In genomic region chr13:107641926-107642657, GRCm38 (mm10) we compare ENCODE assay signal across 8 mouse cellular contexts.
A peak's percentile ranks its signal among the peaks of the same experiment; 100 is the strongest.
DNase-seq lines count a peak whose midpoint lies in the region; ATAC-seq and TF ChIP-seq lines count a peak whose summit lies in the region.

No protein-coding gene starts in this region.

- no peaks in the 10 kb centered on the region for H3K36me3 ChIP-seq in lung, embryonic 16.5 days (ENCODE audit: control insufficient read depth, insufficient read depth, low read length)
- H3K36me3 ChIP-seq in hindbrain, embryonic 13.5 days = no peaks in the 10 kb centered on the region
- H3K36me3 ChIP-seq in neural tube, embryonic 14.5 days (ENCODE audit: control insufficient read depth, insufficient read depth, low read length) = no peaks in the 10 kb centered on the region

- H3K9ac ChIP-seq in lung, embryonic 16.5 days (ENCODE audit: low read length) = 0 out of 2 replicates have a peak overlapping the region, but pooled peaks have one; percentile 7
- no peak overlapping the region for H3K9ac ChIP-seq in hindbrain, embryonic 13.5 days
- H3K9ac ChIP-seq in neural tube, embryonic 14.5 days (replicated peaks; ENCODE audit: low read depth, low read length) = no peak overlapping the region

- DNase-seq in lung, adult 2 months = no peak
- peak; percentile 28 to 39 for DNase-seq in cerebellum, postnatal 36 days
- DNase-seq in left cerebral cortex, adult 8-10 months (ENCODE audit: low spot score in 2 of 2) = peak; percentile 36 to 79
- DNase-seq in B cell, adult 2 months = no peak
- DNase-seq in urinary bladder, postnatal 25 days (ENCODE audit: low spot score) = no peak

- H3K27ac ChIP-seq in lung, embryonic 16.5 days (ENCODE audit: low read length) = peak overlapping the region; percentile 47; the same call in 1 of the 2 replicates
- H3K27ac ChIP-seq in hindbrain, embryonic 13.5 days = peak overlapping the region; percentile 45
- H3K27ac ChIP-seq in neural tube, embryonic 14.5 days (ENCODE audit: low read depth, low read length) = peak overlapping the region; percentile 49; the same call in 1 of the 2 replicates

- no peak for TF ChIP-seq POLR2A in lung, adult 2 months (IDR thresholded peaks at IDR 0.05; ENCODE audit: borderline replicate concordance, extremely low read depth, low read depth, low read length)

- WGBS in lung, embryonic 16.5 days = 41% methylated on average over 14 of the region's 14 CpGs
- 60% methylated on average over 14 of the region's 14 CpGs for WGBS in lung, adult 2 months
- 30% methylated on average over 14 of the region's 14 CpGs for WGBS in hindbrain, embryonic 13.5 days
- WGBS in neural tube, embryonic 14.5 days = 27% methylated on average over 14 of the region's 14 CpGs

- ATAC-seq in lung, embryonic 16.5 days (ENCODE audit: low read depth) = peak; percentile 73
- ATAC-seq in hindbrain, embryonic 13.5 days (ENCODE audit: low FRiP score) = peak; percentile 77
- ATAC-seq in neural tube, embryonic 14.5 days (ENCODE audit: low read depth) = peak; percentile 76

- peaks cover 9% of the 10 kb centered on the region for H3K4me1 ChIP-seq in lung, embryonic 16.5 days (replicated peaks; ENCODE audit: control insufficient read depth, insufficient read depth, low read length)
- H3K4me1 ChIP-seq in lung, adult 2 months (ENCODE audit: control insufficient read depth, insufficient read depth, low read length) = no peaks in the 10 kb centered on the region
- peaks cover 27% of the 10 kb centered on the region for H3K4me1 ChIP-seq in hindbrain, embryonic 13.5 days (replicated peaks)
- H3K4me1 ChIP-seq in neural tube, embryonic 14.5 days (ENCODE audit: control insufficient read depth, insufficient read depth, low read length) = peaks cover 4% of the 10 kb centered on the region; the same call in 1 of the 2 replicates

- TF ChIP-seq CTCF in lung, adult 2 months (IDR thresholded peaks at IDR 0.05; ENCODE audit: insufficient read depth, low read length) = no peak

- H3K27me3 ChIP-seq in lung, embryonic 16.5 days (ENCODE audit: control insufficient read depth, insufficient read depth, low read depth, low read length) = peaks cover 9% of the 10 kb centered on the region
- 0 out of 2 replicates have a peak, but pooled peaks cover 10% of the 10 kb centered on the region for H3K27me3 ChIP-seq in hindbrain, embryonic 13.5 days
- no peaks in the 10 kb centered on the region; the same call in 1 of the 2 replicates for H3K27me3 ChIP-seq in neural tube, embryonic 14.5 days (ENCODE audit: control insufficient read depth, insufficient read depth, low read length)

- no peaks in the 10 kb centered on the region for H3K9me3 ChIP-seq in lung, embryonic 16.5 days (ENCODE audit: control insufficient read depth, low read length)
- no peaks in the 10 kb centered on the region for H3K9me3 ChIP-seq in hindbrain, embryonic 13.5 days
- no peaks in the 10 kb centered on the region for H3K9me3 ChIP-seq in neural tube, embryonic 14.5 days (ENCODE audit: control insufficient read depth, low read length)

- H3K4me3 ChIP-seq in lung, embryonic 16.5 days (ENCODE audit: low read length) = no peak overlapping the region
- no peak overlapping the region for H3K4me3 ChIP-seq in lung, adult 2 months (replicated peaks; ENCODE audit: extremely low read depth, low read depth, low read length)
- H3K4me3 ChIP-seq in hindbrain, embryonic 13.5 days = no peak overlapping the region
- no peak overlapping the region for H3K4me3 ChIP-seq in neural tube, embryonic 14.5 days (ENCODE audit: low read depth, low read length)

- H3K4me2 ChIP-seq in lung, embryonic 16.5 days (ENCODE audit: low read depth, low read length) = peak overlapping the region; percentile 28; the same call in 1 of the 2 replicates
- H3K4me2 ChIP-seq in hindbrain, embryonic 13.5 days = no peak overlapping the region
- no peak overlapping the region for H3K4me2 ChIP-seq in neural tube, embryonic 14.5 days (ENCODE audit: low read depth, low read length)

Comparison
In these comparisons a context has a peak if more than half of its experiments do, and no peak if none do; other contexts are left out.
1. DNase-seq: peak in cerebellum, postnatal 36 days (2 of 2) and left cerebral cortex, adult 8-10 months (2 of 2); none in lung, adult 2 months (single experiment), B cell, adult 2 months (0 of 2) and urinary bladder, postnatal 25 days (single experiment).
2. Peak in every context shown above with its lines, with median percentiles within 50 percentile points of each other: ATAC-seq and H3K27ac ChIP-seq.